Mouse (Mus musculus): Measurements from ENCODE around the gene Cdkn2d.

Cdkn2d gene

GRCm38 (mm10) chr9:21291022-21291787 is at the start of gene Cdkn2d:
TSS of gene Cdkn2d (minus strand) at chr9:21291407.
- CTCF ChIA-PET = interaction anchor here (0.6 to 0.7 kb wide), 3 partner anchors 11 to 140 kb away, joined by 3 to 8 read pairs (median 6); no protein-coding TSS in a partner anchor

- CTCF ChIA-PET = no interaction called here
These were observed 49.2 kb upstream of the Cdkn2d start for GRCm38 (mm10) chr9:21340411-21340810.

- CTCF ChIA-PET = no interaction called here
These were observed 46.4 kb upstream of the Cdkn2d start for GRCm38 (mm10) chr9:21337652-21338051.

- CTCF ChIA-PET = interaction anchor here (0.8 to 0.9 kb wide), 2 partner anchors 8 to 12 kb away, joined by 3 read pairs; no protein-coding TSS in a partner anchor
These were observed 45.3 kb upstream of the Cdkn2d start for GRCm38 (mm10) chr9:21336491-21336890.

GRCm38 (mm10) chr9:21335391-21335790 is 44.2 kb upstream of the Cdkn2d start:
- CTCF ChIA-PET = interaction anchor here (0.9 to 1.2 kb wide), 3 partner anchors 20 to 22 kb away, joined by 3 to 4 read pairs (median 3); no protein-coding TSS in a partner anchor

GRCm38 (mm10) chr9:21334747-21335146 is 43.5 kb upstream of the Cdkn2d start:
- CTCF ChIA-PET = interaction anchor here (0.9 to 1.2 kb wide), 3 partner anchors 20 to 22 kb away, joined by 3 to 4 read pairs (median 3); no protein-coding TSS in a partner anchor

GRCm38 (mm10) chr9:21333523-21333922 is 42.3 kb upstream of the Cdkn2d start:
- CTCF ChIA-PET = interaction anchor here (0.6 to 0.7 kb wide), 2 partner anchors 64 to 435 kb away, joined by 3 to 6 read pairs; partner anchors contain the start of gene Eif3g

- CTCF ChIA-PET = interaction anchor here (0.6 to 1.1 kb wide), 5 partner anchors 11 to 192 kb away, joined by 3 to 4 read pairs (median 3); no protein-coding TSS in a partner anchor
These were observed 41.2 kb upstream of the Cdkn2d start for GRCm38 (mm10) chr9:21332161-21333061.

- CTCF ChIA-PET = interaction anchor here (0.6 kb wide), 2 partner anchors 29 to 138 kb away, joined by 3 read pairs; no protein-coding TSS in a partner anchor
These were observed 40.3 kb upstream of the Cdkn2d start for GRCm38 (mm10) chr9:21331365-21332140.

GRCm38 (mm10) chr9:21329699-21330289 is 38.6 kb upstream of the Cdkn2d start:
- CTCF ChIA-PET = interaction anchor here (0.6 kb wide), 1 partner anchor 37 kb away, joined by 11 read pairs; no protein-coding TSS in a partner anchor

- CTCF ChIA-PET = no interaction called here
These were observed 37.8 kb upstream of the Cdkn2d start for GRCm38 (mm10) chr9:21329041-21329440.

GRCm38 (mm10) chr9:21328041-21328440 is 36.8 kb upstream of the Cdkn2d start:
- CTCF ChIA-PET = interaction anchor here (0.6 to 0.9 kb wide), 2 partner anchors 9 to 27 kb away, joined by 3 read pairs; no protein-coding TSS in a partner anchor

- CTCF ChIA-PET = interaction anchor here (0.6 to 1.5 kb wide), 2 partner anchors 13 to 27 kb away, joined by 3 to 5 read pairs; no protein-coding TSS in a partner anchor
These were observed 36.4 kb upstream of the Cdkn2d start for GRCm38 (mm10) chr9:21327569-21327968.

- CTCF ChIA-PET = interaction anchor here (1.1 kb wide), 1 partner anchor 13 kb away, joined by 3 read pairs; no protein-coding TSS in a partner anchor
These were observed 33.1 kb upstream of the Cdkn2d start for GRCm38 (mm10) chr9:21324269-21324668.

- CTCF ChIA-PET = interaction anchor here (0.9 kb wide), 1 partner anchor 9 kb away, joined by 7 read pairs; no protein-coding TSS in a partner anchor
These were observed 31.7 kb upstream of the Cdkn2d start for GRCm38 (mm10) chr9:21322917-21323297.

GRCm38 (mm10) chr9:21322211-21322916 is 31.2 kb upstream of the Cdkn2d start:
- CTCF ChIA-PET = no interaction called here

GRCm38 (mm10) chr9:21321513-21321835 is 30.3 kb upstream of the Cdkn2d start:
- CTCF ChIA-PET = interaction anchor here (1.0 kb wide), 1 partner anchor 11 kb away, joined by 4 read pairs; no protein-coding TSS in a partner anchor

- CTCF ChIA-PET = interaction anchor here (1.0 kb wide), 1 partner anchor 12 kb away, joined by 4 read pairs; no protein-coding TSS in a partner anchor
These were observed 29.7 kb upstream of the Cdkn2d start, which contains the start of gene Slc44a2 for GRCm38 (mm10) chr9:21320619-21321512. TSS of gene Slc44a2 (plus strand) at chr9:21320698.

- CTCF ChIA-PET = no interaction called here
These were observed 29.0 kb upstream of the Cdkn2d start for GRCm38 (mm10) chr9:21320280-21320618.

Measured in spleen, embryonic (tissue).